Mouse (Mus musculus): ENCODE results near the gene Dctn1. TPM values are rescaled to one million over a fixed set of nuclear protein-coding genes. Genes with fewer than 3 reads are reported as not detected.

Dctn1 gene
- polyA plus RNA-seq (2015; fragmentation: Nextera tagmentation; extraction: Ambion mirVana): 149 and 153 TPM in 2 replicates

DNA sequence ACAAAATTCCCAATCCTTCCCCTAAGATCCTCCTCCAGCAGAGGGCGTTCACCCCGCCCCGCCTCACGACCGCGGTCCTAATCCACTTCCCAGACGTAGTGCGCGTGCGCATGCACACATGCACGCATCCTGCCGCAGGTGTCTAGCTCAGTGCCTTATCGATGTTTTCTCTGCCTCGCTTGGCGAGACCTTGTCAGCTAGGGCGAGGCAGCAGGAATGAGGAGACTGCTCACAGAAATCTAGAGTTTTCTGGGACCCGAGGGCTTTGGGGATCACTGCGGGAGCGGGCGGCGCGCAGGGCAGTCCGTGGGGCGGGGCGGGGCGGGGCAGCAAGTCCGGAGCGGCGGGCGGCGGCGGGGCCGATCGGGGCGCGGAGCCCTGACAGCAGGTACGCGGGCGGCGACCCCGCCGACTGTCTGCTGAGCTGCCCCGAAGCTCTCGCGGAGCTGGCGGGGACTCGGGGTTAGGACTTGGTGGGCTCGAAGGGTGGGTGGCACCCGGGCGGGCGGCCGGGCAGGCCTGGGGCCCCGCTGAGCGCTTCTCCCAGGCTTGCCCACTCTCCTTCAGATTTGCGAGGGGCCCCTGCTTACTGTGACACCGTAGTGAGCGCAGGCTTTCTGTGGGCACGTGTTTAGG is at the start of gene Dctn1:
TSS of gene Dctn1 (plus strand) at position 314 of the 636 bp plus-strand sequence.
- Histone ChIP-seq H3K4me1 (peaks cover 68% of the 10 kb centered on the region), H3K27me3 (replicated peaks) (peaks cover 24% of the 10 kb centered on the region), H3K27ac (replicated peaks) (peak within 1 kb of the TSS; percentile 96), H3K36me3 (0 out of 2 replicates have a peak, but pooled peaks cover 3% of the 10 kb centered on the region), H3K4me3 (replicated peaks) (peak within 1 kb of the TSS; percentile 59), H3K9ac (replicated peaks) (peak within 1 kb of the TSS; percentile 72), H3K9me3 (replicated peaks) (no peaks in the 10 kb centered on the region), H3K4me2 (peak within 1 kb of the TSS; percentile 81)
- under 1% methylated on average over 58 of the region's 58 CpGs for WGBS
- ATAC-seq (ENCODE audit: low FRiP score): peak; percentile 87

DNA sequence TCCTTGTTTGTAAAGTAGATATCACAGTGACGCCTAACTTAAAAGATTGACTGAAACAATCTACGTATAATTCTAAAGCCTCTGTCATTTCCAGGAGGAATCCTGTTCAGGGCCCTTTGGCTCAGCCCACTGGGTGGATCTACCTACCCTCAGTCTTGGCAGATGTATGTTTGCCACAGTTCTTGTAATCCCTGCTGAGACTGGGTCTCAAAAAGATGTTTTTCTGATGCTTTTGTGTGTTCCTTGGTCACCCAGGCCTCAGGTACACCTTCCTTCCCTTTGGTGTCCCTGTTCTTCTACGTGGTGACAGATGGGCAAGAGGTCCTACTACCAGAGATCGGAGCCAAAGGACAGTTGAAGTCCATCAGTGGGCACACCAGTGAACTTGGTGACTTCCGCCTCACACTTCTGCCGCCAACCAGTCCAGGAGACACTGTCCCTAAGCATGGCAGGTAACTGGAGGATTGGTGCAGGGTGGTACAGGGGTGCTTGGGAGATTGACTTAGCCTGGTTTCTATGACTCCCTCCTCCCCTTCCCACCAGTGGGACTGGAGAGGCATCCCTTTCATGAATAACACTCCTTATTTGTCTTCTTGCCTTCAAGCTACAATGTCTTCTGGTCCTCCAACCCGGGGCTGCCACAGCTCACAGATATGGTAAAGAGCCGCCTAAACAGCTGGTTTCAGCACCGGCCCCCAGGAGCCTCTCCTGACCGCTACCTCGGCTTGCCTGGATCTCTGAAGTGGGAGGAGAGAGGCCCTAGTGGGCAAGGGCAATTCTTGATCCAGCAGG is 49.2 kb upstream of the Dctn1 start:
- 82% methylated on average over 11 of the region's 11 CpGs for WGBS
- H3K4me3 ChIP-seq (replicated peaks): peak overlapping the region; percentile 88
- H3K4me2 ChIP-seq: peak overlapping the region; percentile 92
- no peaks in the 10 kb centered on the region for H3K27me3 ChIP-seq (replicated peaks)
- no peaks in the 10 kb centered on the region for H3K9me3 ChIP-seq (replicated peaks)
- ATAC-seq (ENCODE audit: low FRiP score): no peak
- H3K36me3 ChIP-seq: peaks cover 30% of the 10 kb centered on the region
- peaks cover 52% of the 10 kb centered on the region for H3K4me1 ChIP-seq
- peak overlapping the region; percentile 83; the same call in 1 of the 2 replicates for H3K27ac ChIP-seq (replicated peaks)
- peak overlapping the region; percentile 94 for H3K9ac ChIP-seq (replicated peaks)

DNA sequence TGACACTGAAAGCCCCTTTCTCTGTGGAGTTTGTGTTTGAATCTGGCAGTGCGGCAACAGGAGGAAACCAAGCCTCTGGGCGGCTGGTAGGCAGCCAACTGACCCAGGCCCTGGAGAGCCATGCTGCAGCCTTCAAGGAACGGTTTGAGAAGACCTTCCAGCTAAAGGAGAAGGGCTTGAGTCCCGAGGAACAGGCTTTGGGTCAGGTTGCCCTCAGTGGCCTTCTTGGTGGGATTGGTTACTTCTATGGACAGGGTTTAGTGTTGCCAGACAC is 48.6 kb upstream of the Dctn1 start:
- Histone ChIP-seq H3K36me3 (peaks cover 30% of the 10 kb centered on the region), H3K9ac (replicated peaks) (no peak overlapping the region), H3K9me3 (replicated peaks) (no peaks in the 10 kb centered on the region), H3K27ac (replicated peaks) (no peak overlapping the region), H3K4me1 (peaks cover 55% of the 10 kb centered on the region), H3K4me2 (peak overlapping the region; percentile 92; the same call in 1 of the 2 replicates), H3K27me3 (replicated peaks) (no peaks in the 10 kb centered on the region), H3K4me3 (replicated peaks) (no peak overlapping the region)
- 93% methylated on average over 4 of the region's 4 CpGs for WGBS
- ATAC-seq (ENCODE audit: low FRiP score): no peak

DNA sequence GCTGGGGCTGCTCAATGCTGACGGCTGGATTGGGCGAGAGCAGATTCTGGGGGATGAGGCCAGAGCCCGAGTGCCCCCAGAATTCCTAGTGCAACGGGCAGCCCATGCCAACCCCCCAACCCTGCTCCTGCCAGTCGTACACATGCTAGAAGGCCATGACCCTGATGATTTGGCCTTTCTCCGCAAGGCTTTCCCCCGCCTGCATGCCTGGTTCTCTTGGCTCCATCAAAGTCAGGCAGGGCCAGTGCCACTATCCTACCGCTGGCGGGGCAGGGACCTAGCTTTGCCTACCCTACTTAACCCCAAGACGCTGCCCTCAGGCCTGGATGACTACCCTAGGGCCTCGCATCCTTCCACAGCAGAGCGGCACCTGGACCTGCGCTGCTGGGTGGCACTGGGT is 48.1 kb upstream of the Dctn1 start:
- no peaks in the 10 kb centered on the region for H3K9me3 ChIP-seq (replicated peaks)
- H3K4me2 ChIP-seq: no peak overlapping the region
- 93% methylated on average over 13 of the region's 13 CpGs for WGBS
- H3K4me3 ChIP-seq (replicated peaks): no peak overlapping the region
- no peak overlapping the region; the same call in 1 of the 2 replicates for H3K9ac ChIP-seq (replicated peaks)
- peaks cover 30% of the 10 kb centered on the region for H3K36me3 ChIP-seq
- no peak overlapping the region for H3K27ac ChIP-seq (replicated peaks)
- H3K27me3 ChIP-seq (replicated peaks): no peaks in the 10 kb centered on the region
- no peak for ATAC-seq (ENCODE audit: low FRiP score)
- peaks cover 60% of the 10 kb centered on the region for H3K4me1 ChIP-seq

DNA sequence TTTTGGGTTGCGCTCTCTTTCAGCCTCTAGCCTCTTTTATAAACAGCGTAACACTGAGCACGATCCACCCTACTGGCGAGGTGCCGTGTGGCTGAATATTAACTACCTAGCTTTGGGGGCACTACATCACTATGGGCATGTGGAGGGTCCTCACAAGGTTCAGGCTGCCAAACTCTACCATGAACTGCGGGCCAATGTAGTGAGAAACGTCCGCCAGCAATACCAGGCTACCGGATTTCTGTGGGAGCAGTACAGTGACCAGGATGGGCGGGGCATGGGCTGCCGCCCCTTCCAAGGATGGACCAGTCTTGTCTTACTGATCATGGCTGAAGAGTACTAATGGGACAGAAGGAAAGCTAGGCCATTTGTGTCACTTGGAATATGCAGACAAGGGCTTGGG is 47.4 kb upstream of the Dctn1 start:
- no peaks in the 10 kb centered on the region for H3K27me3 ChIP-seq (replicated peaks)
- H3K9ac ChIP-seq (replicated peaks): 0 out of 2 replicates have a peak overlapping the region, but pooled peaks have one; percentile 1
- H3K9me3 ChIP-seq (replicated peaks): no peaks in the 10 kb centered on the region
- H3K36me3 ChIP-seq: peaks cover 30% of the 10 kb centered on the region
- H3K4me1 ChIP-seq: peaks cover 67% of the 10 kb centered on the region
- no peak overlapping the region for H3K4me3 ChIP-seq (replicated peaks)
- ATAC-seq (ENCODE audit: low FRiP score): no peak
- 81% methylated on average over 11 of the region's 11 CpGs for WGBS
- 0 out of 2 replicates have a peak overlapping the region, but pooled peaks have one; percentile 3 for H3K27ac ChIP-seq (replicated peaks)
- no peak overlapping the region for H3K4me2 ChIP-seq

DNA sequence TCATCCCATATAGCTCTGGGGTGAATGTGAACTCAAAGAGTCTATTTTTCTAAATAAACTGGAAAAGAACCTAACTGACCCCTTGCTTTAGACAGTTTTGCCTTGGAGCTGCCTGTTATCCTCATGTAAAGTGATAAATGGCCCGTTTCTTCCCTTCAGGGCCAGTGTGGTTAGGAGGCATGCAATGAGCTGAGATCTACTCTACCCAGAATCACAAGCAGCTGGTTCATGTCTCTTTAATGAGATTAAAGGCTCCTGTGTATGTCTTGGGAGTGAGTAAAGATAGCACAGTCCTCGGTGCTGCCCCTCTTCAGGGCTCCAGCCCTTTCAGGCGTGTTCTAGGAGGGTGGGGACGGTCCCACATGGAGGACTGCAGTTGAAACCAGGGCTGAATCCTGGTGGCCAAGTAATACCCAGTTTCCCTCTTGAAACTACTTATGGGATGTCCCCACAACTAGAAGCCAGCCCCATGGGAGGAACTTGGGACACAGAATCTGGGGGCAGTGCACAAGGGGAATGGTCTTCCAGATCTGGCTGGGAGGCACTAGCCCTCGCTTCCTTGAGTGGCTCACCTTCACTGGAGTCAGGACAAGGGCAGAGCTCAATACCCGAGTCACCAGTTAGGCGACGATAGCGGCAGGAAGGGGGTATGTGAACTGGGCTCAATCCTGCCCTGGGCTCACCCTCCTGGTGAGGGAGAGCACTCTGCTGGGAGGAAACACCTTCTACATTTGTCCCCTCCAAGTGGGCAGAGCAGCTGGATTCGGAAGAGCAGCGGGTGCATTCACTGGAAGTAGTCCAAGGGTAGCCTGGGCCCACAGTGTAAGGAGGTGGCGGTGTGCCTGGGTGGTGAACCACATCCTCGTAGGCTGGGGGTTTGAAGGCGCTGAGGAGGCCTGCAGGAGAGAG is 46.6 kb upstream of the Dctn1 start:
- H3K36me3 ChIP-seq: peaks cover 30% of the 10 kb centered on the region
- H3K4me3 ChIP-seq (replicated peaks): 0 out of 2 replicates have a peak overlapping the region, but pooled peaks have one; percentile 83
- 86% methylated on average over 14 of the region's 14 CpGs for WGBS
- peak overlapping the region; percentile 97; the same call in 1 of the 2 replicates for H3K4me2 ChIP-seq
- peaks cover 73% of the 10 kb centered on the region for H3K4me1 ChIP-seq
- no peaks in the 10 kb centered on the region for H3K9me3 ChIP-seq (replicated peaks)
- ATAC-seq (ENCODE audit: low FRiP score): no peak
- 0 out of 2 replicates have a peak overlapping the region, but pooled peaks have one; percentile 28 for H3K27ac ChIP-seq (replicated peaks)
- H3K27me3 ChIP-seq (replicated peaks): no peaks in the 10 kb centered on the region
- 0 out of 2 replicates have a peak overlapping the region, but pooled peaks have one; percentile 92 for H3K9ac ChIP-seq (replicated peaks)

DNA sequence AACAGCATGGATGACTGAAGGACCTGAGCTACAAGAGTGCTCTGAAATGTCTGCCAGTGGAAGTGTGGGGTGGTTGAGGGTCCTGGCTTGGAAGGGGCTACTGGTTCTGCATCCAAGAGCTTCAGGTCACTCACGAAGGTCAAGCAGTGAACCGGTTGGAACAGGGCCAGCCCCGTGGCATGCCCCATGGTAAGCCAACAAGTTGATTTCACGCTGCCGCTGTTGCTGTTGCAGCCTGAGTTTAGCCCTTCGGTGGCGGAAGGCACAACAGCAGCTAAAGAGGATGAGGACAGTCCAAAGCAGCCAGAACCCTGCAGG is 46.0 kb upstream of the Dctn1 start:
- 80% methylated on average over 7 of the region's 7 CpGs for WGBS
- Histone ChIP-seq H3K36me3 (peaks cover 30% of the 10 kb centered on the region), H3K4me2 (peak overlapping the region; percentile 97), H3K9me3 (replicated peaks) (no peaks in the 10 kb centered on the region), H3K4me1 (peaks cover 73% of the 10 kb centered on the region), H3K27me3 (replicated peaks) (no peaks in the 10 kb centered on the region), H3K27ac (replicated peaks) (peak overlapping the region; percentile 97; the same call in 1 of the 2 replicates), H3K4me3 (replicated peaks) (peak overlapping the region; percentile 83), H3K9ac (replicated peaks) (peak overlapping the region; percentile 92; the same call in 1 of the 2 replicates)
- ATAC-seq (ENCODE audit: low FRiP score): no peak

DNA sequence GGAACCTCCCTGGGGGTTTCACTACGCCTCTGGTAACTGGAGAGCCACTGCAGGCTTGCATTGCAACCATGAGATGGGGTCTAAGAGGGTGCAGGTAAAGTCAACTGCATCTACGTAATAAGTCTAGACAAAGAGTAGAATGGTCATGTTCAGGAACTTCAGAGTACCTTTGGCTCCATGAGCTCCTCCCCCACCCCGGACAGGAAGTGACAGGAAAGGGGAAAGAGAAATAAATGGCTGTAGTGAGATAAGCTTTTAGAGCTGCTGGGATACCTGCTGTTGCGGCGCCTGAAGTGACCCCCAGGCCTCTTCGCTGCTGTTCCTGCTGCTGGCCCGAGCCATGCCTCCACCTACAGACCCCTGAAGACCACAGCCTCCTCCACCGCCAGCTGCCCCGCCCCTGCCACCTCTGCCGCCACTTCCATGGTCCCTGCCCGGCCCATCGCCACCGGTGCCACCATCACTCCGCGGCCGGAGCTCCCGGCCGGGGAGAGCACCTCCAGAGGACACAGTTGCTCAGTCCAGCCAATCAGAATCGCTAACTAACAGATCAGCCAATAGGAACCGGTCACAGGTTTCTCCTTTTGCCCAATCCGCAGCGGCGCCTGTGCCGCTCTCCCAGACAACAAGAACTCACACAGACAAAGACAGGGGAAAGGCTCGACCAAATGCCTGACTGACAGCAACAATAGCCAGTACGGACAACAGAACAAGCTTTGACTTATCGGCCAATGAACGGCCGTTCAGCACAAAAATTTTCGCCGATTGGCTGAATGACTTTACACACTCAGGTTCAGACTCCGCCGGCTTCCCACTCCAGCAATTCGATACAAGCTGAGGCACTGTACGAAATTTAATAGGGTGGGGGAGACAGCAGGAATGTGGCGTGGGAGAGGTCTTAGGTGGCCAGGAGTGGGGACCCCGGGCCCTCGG is 44.5 kb upstream of the Dctn1 start, which contains the start of gene Wbp1:
TSS of gene Wbp1 (minus strand) at position 630 of the 933 bp plus-strand sequence.
- H3K36me3 ChIP-seq: peaks cover 30% of the 10 kb centered on the region
- peak; percentile 95 for ATAC-seq (ENCODE audit: low FRiP score)
- peak within 1 kb of the TSS; percentile 92 for H3K9ac ChIP-seq (replicated peaks)
- WGBS: under 1% methylated on average over 38 of the region's 38 CpGs
- peak within 1 kb of the TSS; percentile 83 for H3K4me3 ChIP-seq (replicated peaks)
- H3K4me1 ChIP-seq: peaks cover 66% of the 10 kb centered on the region
- no peaks in the 10 kb centered on the region for H3K9me3 ChIP-seq (replicated peaks)
- H3K27ac ChIP-seq (replicated peaks): peak within 1 kb of the TSS; percentile 97
- H3K27me3 ChIP-seq (replicated peaks): no peaks in the 10 kb centered on the region
- peak within 1 kb of the TSS; percentile 97 for H3K4me2 ChIP-seq

DNA sequence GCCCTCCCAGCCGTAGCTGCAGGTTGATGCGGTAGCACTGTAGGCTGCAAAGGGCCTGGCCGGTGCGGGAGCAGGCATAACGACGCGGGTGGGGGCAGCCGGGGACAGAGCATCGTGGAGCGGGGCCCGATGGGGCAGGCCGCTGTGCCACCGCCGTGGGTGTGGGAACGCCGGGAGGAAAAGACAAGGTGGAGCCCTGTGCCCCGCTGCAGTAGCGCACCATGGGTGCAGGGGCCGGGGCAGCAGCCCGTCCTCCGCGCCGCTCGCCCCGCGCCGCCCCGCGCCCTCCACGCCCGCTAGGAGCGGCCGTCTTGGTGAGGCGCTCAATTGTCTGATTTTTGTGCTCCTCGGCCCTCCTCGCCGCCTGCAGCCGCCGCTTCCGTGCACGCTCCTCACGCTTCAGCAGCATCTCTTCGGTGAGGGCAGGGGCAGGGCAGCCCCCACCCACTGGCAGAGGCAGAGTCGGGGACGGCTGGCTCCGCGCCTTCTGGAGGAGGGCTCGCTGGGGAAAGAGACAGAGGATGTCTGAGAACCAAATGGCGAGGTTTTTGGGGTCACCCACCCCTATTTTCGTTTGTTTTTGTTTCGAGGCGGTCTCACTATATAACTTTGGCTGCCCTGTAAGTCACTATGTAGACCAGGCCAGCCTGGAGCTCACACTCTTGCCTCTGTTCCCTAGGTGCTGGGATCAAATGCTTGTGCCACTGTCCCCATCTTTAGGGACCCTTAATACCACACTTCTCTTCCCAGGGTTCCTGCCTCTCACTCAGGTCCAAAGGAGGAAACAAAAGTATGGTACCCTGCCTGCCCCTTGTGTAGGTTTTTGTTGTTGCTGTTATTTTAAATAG is 43.6 kb upstream of the Dctn1 start:
- no peak; the same call in 1 of the 2 replicates for ATAC-seq (ENCODE audit: low FRiP score)
- 3% methylated on average over 40 of the region's 52 CpGs for WGBS
- no peaks in the 10 kb centered on the region for H3K9me3 ChIP-seq (replicated peaks)
- peak overlapping the region; percentile 83 for H3K4me3 ChIP-seq (replicated peaks)
- H3K9ac ChIP-seq (replicated peaks): peak overlapping the region; percentile 73
- peak overlapping the region; percentile 97 for H3K4me2 ChIP-seq
- peaks cover 58% of the 10 kb centered on the region for H3K4me1 ChIP-seq
- peaks cover 27% of the 10 kb centered on the region for H3K36me3 ChIP-seq
- no peaks in the 10 kb centered on the region for H3K27me3 ChIP-seq (replicated peaks)
- H3K27ac ChIP-seq (replicated peaks): peak overlapping the region; percentile 97

DNA sequence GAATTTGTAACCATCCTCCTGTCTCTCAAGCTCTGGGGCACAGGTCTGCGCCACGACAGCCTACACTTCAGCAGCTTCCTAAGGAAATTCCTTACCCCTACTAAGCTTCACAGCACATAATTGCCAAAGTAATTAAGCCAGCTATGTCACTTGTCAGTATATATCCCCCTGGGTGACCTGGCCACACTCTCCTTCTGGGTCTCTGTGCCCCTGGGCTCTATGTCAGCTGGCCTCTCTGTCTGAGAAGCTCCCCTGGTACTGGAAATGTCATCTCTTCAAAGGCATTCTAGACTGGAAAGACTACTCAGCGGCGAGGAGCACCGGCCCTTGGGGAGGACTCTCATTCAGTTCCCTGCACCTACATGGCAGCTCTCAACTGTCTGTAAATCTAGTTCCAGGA is 42.8 kb upstream of the Dctn1 start:
- H3K4me3 ChIP-seq (replicated peaks): no peak overlapping the region; the same call in 1 of the 2 replicates
- no peak overlapping the region; the same call in 1 of the 2 replicates for H3K9ac ChIP-seq (replicated peaks)
- peaks cover 49% of the 10 kb centered on the region for H3K4me1 ChIP-seq
- 69% methylated on average over 5 of the region's 5 CpGs for WGBS
- H3K9me3 ChIP-seq (replicated peaks): no peaks in the 10 kb centered on the region
- H3K4me2 ChIP-seq: peak overlapping the region; percentile 97
- H3K36me3 ChIP-seq: peaks cover 19% of the 10 kb centered on the region
- no peak overlapping the region; the same call in 1 of the 2 replicates for H3K27ac ChIP-seq (replicated peaks)
- H3K27me3 ChIP-seq (replicated peaks): no peaks in the 10 kb centered on the region
- no peak for ATAC-seq (ENCODE audit: low FRiP score)

Measured in neural tube, embryonic 15.5 days (tissue).